Mouse (Mus musculus): ENCODE measurements around the gene Lgr5. TPM values are rescaled to one million over a fixed set of nuclear protein-coding genes. Genes with fewer than 3 reads are reported as not detected.

Gene Lgr5
- total RNA-seq, 4 experiments from 2014 or later = 28.0 to 59.5 (median 39.6) TPM

GRCm38 (mm10) chr10:115493778-115494141 is 93.8 kb downstream of the Lgr5 start:
- DNase-seq = no peak

- no peak for DNase-seq
Observed at GRCm38 (mm10) chr10:115492956-115493777, 94.4 kb downstream of the Lgr5 start.

- DNase-seq = no peak
Observed at GRCm38 (mm10) chr10:115491803-115492510, 95.6 kb downstream of the Lgr5 start.

- DNase-seq = no peak
Observed at GRCm38 (mm10) chr10:115485602-115486001, 102.0 kb downstream of the Lgr5 start.

- no peak for DNase-seq
Observed at GRCm38 (mm10) chr10:115484660-115485059, 102.9 kb downstream of the Lgr5 start.

- DNase-seq = no peak
Observed at GRCm38 (mm10) chr10:115478441-115479141, 109.0 kb downstream of the Lgr5 start.

- no peak for DNase-seq
Observed at GRCm38 (mm10) chr10:115476506-115476905, 111.1 kb downstream of the Lgr5 start.

- DNase-seq = no peak
Observed at GRCm38 (mm10) chr10:115475000-115475550, 112.5 kb downstream of the Lgr5 start.

- DNase-seq = no peak
Observed at GRCm38 (mm10) chr10:115473213-115473961, 114.2 kb downstream of the Lgr5 start.

- DNase-seq = no peak
Observed at GRCm38 (mm10) chr10:115470621-115471334, 116.8 kb downstream of the Lgr5 start.

GRCm38 (mm10) chr10:115469040-115469439 is 118.5 kb downstream of the Lgr5 start:
- DNase-seq = no peak

GRCm38 (mm10) chr10:115468632-115469031 is 118.9 kb downstream of the Lgr5 start:
- DNase-seq = no peak

GRCm38 (mm10) chr10:115467985-115468384 is 119.6 kb downstream of the Lgr5 start:
- no peak for DNase-seq

- no peak for DNase-seq
Observed at GRCm38 (mm10) chr10:115465778-115466177, 121.8 kb downstream of the Lgr5 start.

- DNase-seq = no peak
Observed at GRCm38 (mm10) chr10:115465072-115465471, 122.5 kb downstream of the Lgr5 start.

GRCm38 (mm10) chr10:115462646-115463045 is 124.9 kb downstream of the Lgr5 start:
- no peak for DNase-seq

- DNase-seq = no peak
Observed at GRCm38 (mm10) chr10:115457368-115458021, 130.1 kb downstream of the Lgr5 start.

- DNase-seq = no peak
Observed at GRCm38 (mm10) chr10:115448614-115449013, 139.0 kb downstream of the Lgr5 start.

- DNase-seq = no peak
Observed at GRCm38 (mm10) chr10:115437286-115437685, 150.3 kb downstream of the Lgr5 start.

- DNase-seq = no peak
Observed at GRCm38 (mm10) chr10:115425351-115425750, 162.2 kb downstream of the Lgr5 start.

GRCm38 (mm10) chr10:115421976-115422375 is 165.6 kb downstream of the Lgr5 start:
- DNase-seq = no peak

Data from adrenal gland, adult 8-10 months (tissue).